Mouse (Mus musculus) v-Abl transformed pro-B cells (cell line): ENCODE results near the gene Utp11.

Experiments
- in situ Hi-C, 2 experiments: fragments of 400-800 bp; cut with MboI; formaldehyde crosslinking; loops; one replicate each; pipeline ENCODE4 v1.15.1; 2025; ENCODE audit not compliant: unreplicated experiment in 2 of 2

Gene Utp11

GRCm38 (mm10) chr4:124707381-124708199 lies 14.2 kb upstream of the Utp11 start:
- in situ Hi-C loops, result loop anchor here (25.0 kb wide), 3 partner anchors 355 to 1845 kb away; partner anchors contain the start of genes Dnali1 (in 1 of the 2), Heyl (in 1 of the 2) and Snip1 (in 1 of the 2)

GRCm38 (mm10) chr4:124705661-124706269 lies 12.4 kb upstream of the Utp11 start:
- in situ Hi-C loops, result loop anchor here (25.0 kb wide), 3 partner anchors 357 to 1843 kb away; partner anchors contain the start of genes Dnali1 (in 1 of the 2), Heyl (in 1 of the 2) and Snip1 (in 1 of the 2)

GRCm38 (mm10) chr4:124704797-124705474 lies 11.5 kb upstream of the Utp11 start:
- in situ Hi-C loops, result loop anchor here (25.0 kb wide), 3 partner anchors 357 to 1843 kb away; partner anchors contain the start of genes Dnali1 (in 1 of the 2), Heyl (in 1 of the 2) and Snip1 (in 1 of the 2)

- in situ Hi-C loops, result loop anchor here (25.0 kb wide), 3 partner anchors 358 to 1842 kb away; partner anchors contain the start of genes Dnali1 (in 1 of the 2), Heyl (in 1 of the 2) and Snip1 (in 1 of the 2)
Measured at GRCm38 (mm10) chr4:124703881-124704796, 10.7 kb upstream of the Utp11 start.

GRCm38 (mm10) chr4:124703406-124703805 lies 10.0 kb upstream of the Utp11 start:
- in situ Hi-C loops, result loop anchor here (25.0 kb wide), 3 partner anchors 359 to 1841 kb away; partner anchors contain the start of genes Dnali1 (in 1 of the 2), Heyl (in 1 of the 2) and Snip1 (in 1 of the 2)

- in situ Hi-C loops, result loop anchor here (25.0 kb wide), 3 partner anchors 360 to 1840 kb away; partner anchors contain the start of genes Dnali1 (in 1 of the 2), Heyl (in 1 of the 2) and Snip1 (in 1 of the 2)
Measured at GRCm38 (mm10) chr4:124701916-124702315, 8.5 kb upstream of the Utp11 start.

- in situ Hi-C loops, result loop anchor here (25.0 kb wide), 3 partner anchors 361 to 1839 kb away; partner anchors contain the start of genes Dnali1 (in 1 of the 2), Heyl (in 1 of the 2) and Snip1 (in 1 of the 2)
Measured at GRCm38 (mm10) chr4:124701052-124701845, 7.8 kb upstream of the Utp11 start.

GRCm38 (mm10) chr4:124700248-124700971 lies 7.0 kb upstream of the Utp11 start, which contains the start of gene Fhl3:
TSS of gene Fhl3 (plus strand) at chr4:124700701.
- in situ Hi-C loops, result loop anchor here (25.0 kb wide), 3 partner anchors 362 to 1838 kb away; partner anchors contain the start of genes Dnali1 (in 1 of the 2), Heyl (in 1 of the 2) and Snip1 (in 1 of the 2)

GRCm38 (mm10) chr4:124699791-124700190 lies 6.4 kb upstream of the Utp11 start:
- in situ Hi-C loops, result loop anchor here (10.0 to 25.0 kb wide), 5 partner anchors 155 to 1837 kb away; partner anchors contain the start of genes 1110065P20Rik (in 1 of the 2), Dnali1 (in 1 of the 2), Heyl (in 1 of the 2) and Snip1 (in 1 of the 2)

- in situ Hi-C loops, result loop anchor here (10.0 to 25.0 kb wide), 2 partner anchors 159 to 959 kb away; partner anchors contain the start of genes 1110065P20Rik (in 1 of the 2) and Yrdc (in 1 of the 2)
Measured at GRCm38 (mm10) chr4:124695786-124696516, 2.6 kb upstream of the Utp11 start.

GRCm38 (mm10) chr4:124694572-124694971 lies 1.2 kb upstream of the Utp11 start:
- in situ Hi-C loops, result loop anchor here (10.0 to 25.0 kb wide), 2 partner anchors 160 to 957 kb away; partner anchors contain the start of genes 1110065P20Rik (in 1 of the 2) and Yrdc (in 1 of the 2)

GRCm38 (mm10) chr4:124692416-124692861 lies 961 bp downstream of the Utp11 start:
- in situ Hi-C loops, result loop anchor here (10.0 to 25.0 kb wide), 2 partner anchors 162 to 955 kb away; partner anchors contain the start of genes 1110065P20Rik (in 1 of the 2) and Yrdc (in 1 of the 2)

- in situ Hi-C loops, result loop anchor here (10.0 to 25.0 kb wide), 2 partner anchors 163 to 954 kb away; partner anchors contain the start of genes 1110065P20Rik (in 1 of the 2) and Yrdc (in 1 of the 2)
Measured at GRCm38 (mm10) chr4:124691455-124691854, 1.9 kb downstream of the Utp11 start.

- in situ Hi-C loops, result loop anchor here in 1 of 2 experiments (10.0 to 25.0 kb wide), 2 partner anchors 239 to 949 kb away; no protein-coding TSS in a partner anchor
Measured at GRCm38 (mm10) chr4:124685897-124686402, 7.5 kb downstream of the Utp11 start.

- in situ Hi-C loops, result loop anchor here in 1 of 2 experiments (10.0 to 25.0 kb wide), 2 partner anchors 239 to 948 kb away; no protein-coding TSS in a partner anchor
Measured at GRCm38 (mm10) chr4:124685453-124685852, 7.9 kb downstream of the Utp11 start.
